Mouse (Mus musculus) adrenal gland, adult 10 weeks (tissue): ENCODE results near the gene Gm10668. TPM values are rescaled to one million over a fixed set of nuclear protein-coding genes. Genes with fewer than 3 reads are reported as not detected.

ENCODE experiments used
- polyA plus RNA-seq: library from polyadenylated mRNA; stranded (reverse); fragments of 350-450 nt; fragmentation: Illumina TruSeq; extraction: RNeasy Lipid Tissue Mini Kit (QIAGEN cat#74804); gene quantifications from one replicate; pipeline ENCODE4 v1.2.3, GENCODE M21; 2014; ENCODE audit warnings: low read depth, low replicate concordance

The Gm10668 gene
- not detected for polyA plus RNA-seq

DNA sequence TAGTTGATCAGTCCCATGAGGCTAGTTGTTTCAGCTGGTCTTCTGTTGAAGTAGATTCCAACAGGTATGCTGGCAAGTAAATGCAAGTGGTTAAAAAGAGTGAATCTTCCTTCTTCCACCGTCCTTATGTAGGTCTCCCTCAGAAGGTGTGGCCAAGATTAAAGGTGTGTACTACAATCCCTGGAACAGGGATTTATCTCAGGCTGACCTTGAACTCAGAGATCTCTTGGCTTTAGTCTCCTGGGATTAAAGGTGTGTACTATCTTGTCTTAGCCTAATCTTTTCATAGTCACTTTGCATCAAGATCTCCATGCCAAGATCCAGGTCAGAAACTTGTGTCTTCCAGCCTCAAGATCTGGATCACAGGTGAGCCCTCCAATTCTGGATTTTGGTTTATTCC lies at the start of gene Gm10668:
Gm10668 (minus strand) TSS at position 101 of the 400 bp plus-strand sequence.

DNA sequence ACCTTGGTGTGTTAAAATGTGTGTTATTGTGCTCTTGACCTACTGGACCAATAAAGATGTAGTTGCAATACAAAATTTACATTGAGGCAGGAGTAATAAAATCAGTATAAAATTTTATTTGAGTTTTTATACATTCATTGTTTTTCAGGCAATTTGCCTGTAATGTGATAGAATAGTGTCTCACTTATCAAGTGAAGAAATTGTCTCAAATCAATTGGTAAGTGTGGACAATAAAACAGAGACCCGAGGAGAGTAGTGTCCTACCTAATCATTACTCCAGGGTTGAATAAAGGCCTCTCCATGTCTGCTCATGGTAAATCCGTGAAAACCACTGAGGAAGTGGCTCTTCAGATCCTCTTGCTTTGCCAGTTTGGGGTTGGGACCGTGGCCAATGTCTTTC lies 40.5 kb upstream of the Gm10668 start, which contains the start of gene Vmn1r112:
Vmn1r112 (plus strand) TSS at position 301 of the 400 bp plus-strand sequence.

GRCm38 (mm10) chr7:20703116-20703515 lies 27.3 kb downstream of the Gm10668 start, which contains the start of gene Vmn1r111:
Vmn1r111 (minus strand) TSS chr7:20703216.

Other genes starting within 250 kb of the Gm10668 start
- gene Vmn1r103, start 220.1 kb downstream of the Gm10668 start, polyA plus RNA-seq: not detected
- gene Vmn1r104, start 196.8 kb downstream of the Gm10668 start, polyA plus RNA-seq: not detected
- gene Gm5726, start 184.9 kb downstream of the Gm10668 start, polyA plus RNA-seq: not detected
- not detected for gene Gm4141, start 154.4 kb downstream of the Gm10668 start, polyA plus RNA-seq
- gene Gm4513, start 131.6 kb downstream of the Gm10668 start, polyA plus RNA-seq: not detected
- gene Vmn1r107, start 61.7 kb downstream of the Gm10668 start, polyA plus RNA-seq: not detected
- not detected for gene Vmn1r111, start 27.4 kb downstream of the Gm10668 start, polyA plus RNA-seq
- not detected for gene Vmn1r112, start 40.6 kb upstream of the Gm10668 start, polyA plus RNA-seq
- not detected for gene Vmn1r113, start 56.7 kb upstream of the Gm10668 start, polyA plus RNA-seq
- not detected for gene Vmn1r114, start 81.6 kb upstream of the Gm10668 start, polyA plus RNA-seq
- not detected for gene Vmn1r115, start 114.4 kb upstream of the Gm10668 start, polyA plus RNA-seq
- not detected for gene Vmn1r116, start 141.6 kb upstream of the Gm10668 start, polyA plus RNA-seq
- gene Vmn1r117, start 153.5 kb upstream of the Gm10668 start, polyA plus RNA-seq: not detected
- gene Vmn1r118, start 181.7 kb upstream of the Gm10668 start, polyA plus RNA-seq: not detected